Mouse (Mus musculus): ENCODE data around the gene Spcs2. TPM values are rescaled to one million over a fixed set of nuclear protein-coding genes. Genes with fewer than 3 reads are reported as not detected.

Gene Spcs2
- polyA plus RNA-seq, 1 experiment from 2014 or later = 307 TPM

GRCm38 (mm10) chr7:99854311-99854710, 9.0 kb downstream of the Spcs2 start:
- ATAC-seq (replicated peaks; ENCODE audit: low FRiP score, low TSS enrichment, low read depth) (no peak), DNase-seq (ENCODE audit: low spot score) (no peak)
- Histone ChIP-seq H3K4me2 (ENCODE audit: low read length) (no peak overlapping the region), H3K4me1 (replicated peaks; ENCODE audit: control insufficient read depth, insufficient read depth, low read length) (peaks cover 8% of the 10 kb centered on the region), H3K27ac (ENCODE audit: low read depth) (no peak overlapping the region), H3K27me3 (replicated peaks; ENCODE audit: control insufficient read depth, insufficient read depth, low read length) (no peaks in the 10 kb centered on the region), H3K9me3 (ENCODE audit: control insufficient read depth, low read length) (no peaks in the 10 kb centered on the region), H3K9ac (ENCODE audit: low read length) (no peak overlapping the region), H3K36me3 (ENCODE audit: control insufficient read depth, insufficient read depth, low read length) (peaks cover 26% of the 10 kb centered on the region), H3K4me3 (ENCODE audit: low read depth, low read length) (no peak overlapping the region)
- WGBS = 81% methylated on average over 4 of the region's 4 CpGs

- Histone ChIP-seq H3K9ac (ENCODE audit: low read length) (no peak overlapping the region), H3K4me2 (ENCODE audit: low read length) (no peak overlapping the region), H3K36me3 (ENCODE audit: control insufficient read depth, insufficient read depth, low read length) (peaks cover 34% of the 10 kb centered on the region), H3K9me3 (ENCODE audit: control insufficient read depth, low read length) (no peaks in the 10 kb centered on the region), H3K27me3 (replicated peaks; ENCODE audit: control insufficient read depth, insufficient read depth, low read length) (no peaks in the 10 kb centered on the region), H3K4me3 (ENCODE audit: low read depth, low read length) (no peak overlapping the region), H3K27ac (ENCODE audit: low read depth) (no peak overlapping the region), H3K4me1 (replicated peaks; ENCODE audit: control insufficient read depth, insufficient read depth, low read length) (peaks cover 8% of the 10 kb centered on the region)
- ATAC-seq (replicated peaks; ENCODE audit: low FRiP score, low TSS enrichment, low read depth) (no peak), DNase-seq (ENCODE audit: low spot score) (no peak)
- 73% methylated on average over 7 of the region's 7 CpGs for WGBS
Observed at GRCm38 (mm10) chr7:99853350-99853749, 9.9 kb downstream of the Spcs2 start.

- Histone ChIP-seq H3K9ac (ENCODE audit: low read length) (no peak overlapping the region), H3K4me2 (ENCODE audit: low read length) (no peak overlapping the region), H3K4me3 (ENCODE audit: low read depth, low read length) (no peak overlapping the region), H3K36me3 (ENCODE audit: control insufficient read depth, insufficient read depth, low read length) (peaks cover 48% of the 10 kb centered on the region), H3K27ac (ENCODE audit: low read depth) (no peak overlapping the region), H3K9me3 (ENCODE audit: control insufficient read depth, low read length) (no peaks in the 10 kb centered on the region), H3K27me3 (replicated peaks; ENCODE audit: control insufficient read depth, insufficient read depth, low read length) (no peaks in the 10 kb centered on the region), H3K4me1 (replicated peaks; ENCODE audit: control insufficient read depth, insufficient read depth, low read length) (no peaks in the 10 kb centered on the region)
- 81% methylated on average over 6 of the region's 6 CpGs for WGBS
- DNase-seq (ENCODE audit: low spot score) (no peak), ATAC-seq (replicated peaks; ENCODE audit: low FRiP score, low TSS enrichment, low read depth) (no peak)
Observed at GRCm38 (mm10) chr7:99851618-99852017, 11.6 kb downstream of the Spcs2 start.

- WGBS = 57% methylated on average over 1 of the region's 1 CpGs
- Histone ChIP-seq H3K9me3 (ENCODE audit: control insufficient read depth, low read length) (no peaks in the 10 kb centered on the region), H3K9ac (ENCODE audit: low read length) (no peak overlapping the region), H3K4me1 (replicated peaks; ENCODE audit: control insufficient read depth, insufficient read depth, low read length) (no peaks in the 10 kb centered on the region), H3K27ac (ENCODE audit: low read depth) (no peak overlapping the region), H3K27me3 (replicated peaks; ENCODE audit: control insufficient read depth, insufficient read depth, low read length) (no peaks in the 10 kb centered on the region), H3K36me3 (ENCODE audit: control insufficient read depth, insufficient read depth, low read length) (peaks cover 48% of the 10 kb centered on the region), H3K4me3 (ENCODE audit: low read depth, low read length) (no peak overlapping the region), H3K4me2 (ENCODE audit: low read length) (no peak overlapping the region)
- DNase-seq (ENCODE audit: low spot score) (no peak), ATAC-seq (replicated peaks; ENCODE audit: low FRiP score, low TSS enrichment, low read depth) (no peak)
Observed at GRCm38 (mm10) chr7:99851121-99851520, 12.1 kb downstream of the Spcs2 start.

GRCm38 (mm10) chr7:99850534-99850933, 12.7 kb downstream of the Spcs2 start:
- WGBS = 93% methylated on average over 5 of the region's 5 CpGs
- H3K4me3 ChIP-seq (ENCODE audit: low read depth, low read length) = no peak overlapping the region
- peaks cover 48% of the 10 kb centered on the region for H3K36me3 ChIP-seq (ENCODE audit: control insufficient read depth, insufficient read depth, low read length)
- ATAC-seq (replicated peaks; ENCODE audit: low FRiP score, low TSS enrichment, low read depth) (no peak), DNase-seq (ENCODE audit: low spot score) (no peak)
- H3K27me3 ChIP-seq (replicated peaks; ENCODE audit: control insufficient read depth, insufficient read depth, low read length) = no peaks in the 10 kb centered on the region
- H3K9me3 ChIP-seq (ENCODE audit: control insufficient read depth, low read length) = no peaks in the 10 kb centered on the region
- no peaks in the 10 kb centered on the region for H3K4me1 ChIP-seq (replicated peaks; ENCODE audit: control insufficient read depth, insufficient read depth, low read length)
- no peak overlapping the region for H3K27ac ChIP-seq (ENCODE audit: low read depth)
- H3K9ac ChIP-seq (ENCODE audit: low read length) = no peak overlapping the region
- no peak overlapping the region for H3K4me2 ChIP-seq (ENCODE audit: low read length)

- H3K4me1 ChIP-seq (replicated peaks; ENCODE audit: control insufficient read depth, insufficient read depth, low read length) = no peaks in the 10 kb centered on the region
- 96% methylated on average over 8 of the region's 8 CpGs for WGBS
- no peak overlapping the region for H3K27ac ChIP-seq (ENCODE audit: low read depth)
- H3K36me3 ChIP-seq (ENCODE audit: control insufficient read depth, insufficient read depth, low read length) = peaks cover 82% of the 10 kb centered on the region
- no peak overlapping the region for H3K4me2 ChIP-seq (ENCODE audit: low read length)
- no peaks in the 10 kb centered on the region for H3K27me3 ChIP-seq (replicated peaks; ENCODE audit: control insufficient read depth, insufficient read depth, low read length)
- DNase-seq (ENCODE audit: low spot score) = no peak
- no peak overlapping the region for H3K4me3 ChIP-seq (ENCODE audit: low read depth, low read length)
- no peaks in the 10 kb centered on the region for H3K9me3 ChIP-seq (ENCODE audit: control insufficient read depth, low read length)
- no peak for ATAC-seq (replicated peaks; ENCODE audit: low FRiP score, low TSS enrichment, low read depth)
- H3K9ac ChIP-seq (ENCODE audit: low read length) = no peak overlapping the region
Observed at GRCm38 (mm10) chr7:99845533-99846236, 17.6 kb downstream of the Spcs2 start.

- H3K27ac ChIP-seq (ENCODE audit: low read depth) = 0 out of 2 replicates have a peak overlapping the region, but pooled peaks have one; percentile 22
- no peak overlapping the region for H3K4me3 ChIP-seq (ENCODE audit: low read depth, low read length)
- H3K9me3 ChIP-seq (ENCODE audit: control insufficient read depth, low read length) = no peaks in the 10 kb centered on the region
- no peak for DNase-seq (ENCODE audit: low spot score)
- H3K9ac ChIP-seq (ENCODE audit: low read length) = no peak overlapping the region
- peaks cover 67% of the 10 kb centered on the region for H3K36me3 ChIP-seq (ENCODE audit: control insufficient read depth, insufficient read depth, low read length)
- no peaks in the 10 kb centered on the region for H3K27me3 ChIP-seq (replicated peaks; ENCODE audit: control insufficient read depth, insufficient read depth, low read length)
- 0 out of 2 replicates have a peak, but pooled peaks cover 10% of the 10 kb centered on the region for H3K4me1 ChIP-seq (replicated peaks; ENCODE audit: control insufficient read depth, insufficient read depth, low read length)
- 90% methylated on average over 3 of the region's 3 CpGs for WGBS
- no peak for ATAC-seq (replicated peaks; ENCODE audit: low FRiP score, low TSS enrichment, low read depth)
- H3K4me2 ChIP-seq (ENCODE audit: low read length) = no peak overlapping the region
Observed at GRCm38 (mm10) chr7:99838241-99838640, 25.0 kb downstream of the Spcs2 start.

- peaks cover 60% of the 10 kb centered on the region for H3K36me3 ChIP-seq (ENCODE audit: control insufficient read depth, insufficient read depth, low read length)
- ATAC-seq (replicated peaks; ENCODE audit: low FRiP score, low TSS enrichment, low read depth) = no peak
- no peak overlapping the region for H3K4me3 ChIP-seq (ENCODE audit: low read depth, low read length)
- no peak overlapping the region for H3K9ac ChIP-seq (ENCODE audit: low read length)
- no peak for DNase-seq (ENCODE audit: low spot score)
- 0 out of 2 replicates have a peak, but pooled peaks cover 10% of the 10 kb centered on the region for H3K4me1 ChIP-seq (replicated peaks; ENCODE audit: control insufficient read depth, insufficient read depth, low read length)
- H3K9me3 ChIP-seq (ENCODE audit: control insufficient read depth, low read length) = no peaks in the 10 kb centered on the region
- H3K27ac ChIP-seq (ENCODE audit: low read depth) = 0 out of 2 replicates have a peak overlapping the region, but pooled peaks have one; percentile 22
- H3K4me2 ChIP-seq (ENCODE audit: low read length) = no peak overlapping the region
- no peaks in the 10 kb centered on the region for H3K27me3 ChIP-seq (replicated peaks; ENCODE audit: control insufficient read depth, insufficient read depth, low read length)
- 58% methylated on average over 6 of the region's 6 CpGs for WGBS
Observed at GRCm38 (mm10) chr7:99837358-99838071, 25.7 kb downstream of the Spcs2 start.

Data from intestine, embryonic 14.5 days (tissue).